Mouse (Mus musculus) CH12.LX (cell line): ENCODE data around the gene Rd3l.

Experiments used
- CTCF ChIP-seq, 2 experiments: IDR thresholded peaks in 1 of 2; conservative IDR thresholded peaks in 1 of 2; 2 replicates each; pipeline ENCODE4 v1.5.1; 2011 to 2012; ENCODE audit warnings: low read depth in 2 of 2, low read length in 2 of 2, improper control_type of control experiment in 1 of 2, inconsistent platforms in 1 of 2, mild to moderate bottlenecking in 1 of 2, moderate library complexity in 1 of 2
- E2F4 ChIP-seq: IDR thresholded peaks from 2 replicates; pipeline ENCODE4 v1.6.1; 2011; ENCODE audit warnings: low read depth, low read length, improper control_type of control experiment; ENCODE audit not compliant: insufficient replicate concordance
- ELF1 ChIP-seq: IDR thresholded peaks from 2 replicates; pipeline ENCODE4 v1.6.1; 2014; ENCODE audit warnings: low read depth, mild to moderate bottlenecking, inconsistent platforms, low read length, improper control_type of control experiment
- EP300 ChIP-seq: IDR thresholded peaks from 2 replicates; pipeline ENCODE4 v1.6.1; 2011; ENCODE audit warnings: low read length, improper control_type of control experiment
- MAX ChIP-seq: IDR thresholded peaks from 2 replicates; pipeline ENCODE4 v1.6.1; 2011; ENCODE audit warnings: low read length, improper control_type of control experiment
- MAZ ChIP-seq: IDR thresholded peaks from 2 replicates; pipeline ENCODE4 v1.6.1; 2012; ENCODE audit warnings: low read depth, mild to moderate bottlenecking, inconsistent platforms, low read length, improper control_type of control experiment, moderate library complexity
- POLR2A ChIP-seq: IDR thresholded peaks from 2 replicates; pipeline ENCODE4 v1.6.1; 2011; ENCODE audit warnings: low read depth, mild to moderate bottlenecking, improper control_type of control experiment, low read length
- POLR2AphosphoS2 ChIP-seq: IDR thresholded peaks from 2 replicates; pipeline ENCODE4 v1.6.1; 2011; ENCODE audit warnings: low read depth, low read length, improper control_type of control experiment
- RAD21 ChIP-seq: IDR thresholded peaks from 2 replicates; pipeline ENCODE4 v1.6.1; 2011; ENCODE audit warnings: low read depth, mild to moderate bottlenecking, low read length, improper control_type of control experiment, moderate library complexity
- TBP ChIP-seq: conservative IDR thresholded peaks from 2 replicates; pipeline ENCODE4 v1.6.1; 2011; ENCODE audit warnings: low read depth, low read length, improper control_type of control experiment
- TCF12 ChIP-seq: IDR thresholded peaks from 2 replicates; pipeline ENCODE4 v1.6.1; 2014; ENCODE audit warnings: low read depth, mild to moderate bottlenecking, inconsistent platforms, low read length, improper control_type of control experiment
- USF1 ChIP-seq: IDR thresholded peaks from 2 replicates; pipeline ENCODE4 v1.6.1; 2014; ENCODE audit warnings: low read depth, mild to moderate bottlenecking, inconsistent platforms, low read length, improper control_type of control experiment
- USF2 ChIP-seq: conservative IDR thresholded peaks from 2 replicates; pipeline ENCODE4 v1.6.1; 2011; ENCODE audit warnings: low read depth, low read length, improper control_type of control experiment

GRCm38 (mm10) chr12:111974578-111974977 lies 6.5 kb downstream of the Rd3l start:
- TF ChIP-seq CTCF (conservative IDR thresholded peaks at IDR 0.05 in 1 of 2, IDR thresholded peaks at IDR 0.05 in 1 of 2; ENCODE audit: low read depth in 2 of 2, low read length in 2 of 2), result no peak
- TF ChIP-seq RAD21, result no peak
- TF ChIP-seq POLR2A, result no peak
- TF ChIP-seq MAX, result no peak
- TF ChIP-seq USF1, result no peak
- TF ChIP-seq E2F4, result no peak
- TF ChIP-seq TBP, result no peak
- no peak for TF ChIP-seq TCF12
- no peak for TF ChIP-seq USF2
- TF ChIP-seq POLR2AphosphoS2, result no peak
- no peak for TF ChIP-seq EP300
- TF ChIP-seq MAZ, result no peak
- no peak for TF ChIP-seq ELF1
